Mouse (Mus musculus): ENCODE measurements around the gene Camta1. TPM values are rescaled to one million over a fixed set of nuclear protein-coding genes. Genes with fewer than 3 reads are reported as not detected.

The Camta1 gene
- polyA plus RNA-seq, 1 experiment = 7.7 TPM

- Histone ChIP-seq H3K4me1 (ENCODE audit: control insufficient read depth, insufficient read depth, low read length) (no peaks in the 10 kb centered on the region), H3K27me3 (replicated peaks; ENCODE audit: control insufficient read depth, insufficient read depth, low read length) (no peaks in the 10 kb centered on the region), H3K36me3 (ENCODE audit: control insufficient read depth, insufficient read depth, low read length) (no peaks in the 10 kb centered on the region), H3K27ac (ENCODE audit: insufficient read depth, low read depth, low read length) (no peak overlapping the region), H3K4me3 (ENCODE audit: insufficient read depth, low read depth, low read length) (no peak overlapping the region)
- no peak for DNase-seq
- 37% methylated on average over 11 of the region's 11 CpGs for WGBS
- TF ChIP-seq POLR2A (IDR thresholded peaks at IDR 0.05; ENCODE audit: low read depth, low read length) = no peak
These were observed 667.5 kb downstream of the Camta1 start for GRCm38 (mm10) chr4:151194030-151194714.

DNA sequence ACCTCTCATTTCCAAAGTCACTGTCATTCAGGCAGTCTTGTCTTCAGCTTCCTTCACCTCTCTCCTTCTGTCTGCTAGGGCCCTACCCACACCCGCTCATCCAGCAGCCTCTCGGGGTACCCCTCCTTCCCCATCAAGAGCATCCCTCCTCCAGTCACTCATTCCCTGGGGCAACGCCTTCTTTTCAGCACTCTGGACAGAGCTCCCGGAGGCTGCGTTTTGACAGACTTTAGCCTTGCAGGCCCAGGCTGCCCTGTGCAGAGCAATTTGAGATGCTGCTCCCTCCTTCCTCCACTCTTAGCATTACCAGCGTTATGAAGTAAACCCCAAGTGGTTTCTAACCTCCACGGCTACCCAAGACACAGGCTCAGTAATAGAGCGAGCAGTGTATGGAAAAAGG is 675.2 kb downstream of the Camta1 start:
- 6% methylated on average over 8 of the region's 8 CpGs for WGBS
- Histone ChIP-seq H3K27ac (ENCODE audit: insufficient read depth, low read depth, low read length) (no peak overlapping the region), H3K27me3 (replicated peaks; ENCODE audit: control insufficient read depth, insufficient read depth, low read length) (no peaks in the 10 kb centered on the region), H3K4me3 (ENCODE audit: insufficient read depth, low read depth, low read length) (no peak overlapping the region), H3K4me1 (ENCODE audit: control insufficient read depth, insufficient read depth, low read length) (no peaks in the 10 kb centered on the region), H3K36me3 (ENCODE audit: control insufficient read depth, insufficient read depth, low read length) (no peaks in the 10 kb centered on the region)
- peak; percentile 47 for DNase-seq
- TF ChIP-seq CTCF (conservative IDR thresholded peaks at IDR 0.05; ENCODE audit: insufficient read depth, insufficient read length, low read depth, low read length) = no peak
- TF ChIP-seq POLR2A (IDR thresholded peaks at IDR 0.05; ENCODE audit: low read depth, low read length) = no peak

DNA sequence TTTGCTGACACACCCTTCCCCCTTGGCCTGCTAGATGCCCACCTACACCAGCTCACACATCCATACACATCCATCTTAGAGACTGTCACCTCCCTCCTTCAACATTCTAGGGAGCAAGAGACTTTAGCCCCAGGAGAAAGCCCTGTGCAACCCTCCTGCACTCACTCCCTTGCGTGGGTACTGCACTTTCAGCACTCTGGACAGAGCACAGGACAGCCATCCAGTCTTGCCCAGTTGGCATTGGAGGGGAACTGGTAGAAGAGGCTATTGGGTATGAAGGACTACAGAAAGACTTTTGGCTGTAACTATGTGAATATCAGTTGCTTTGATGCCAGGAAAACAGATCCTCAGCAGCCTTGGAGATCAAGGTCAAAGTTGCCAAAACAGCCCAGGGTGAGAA is 675.9 kb downstream of the Camta1 start:
- Histone ChIP-seq H3K4me3 (ENCODE audit: insufficient read depth, low read depth, low read length) (no peak overlapping the region), H3K27me3 (replicated peaks; ENCODE audit: control insufficient read depth, insufficient read depth, low read length) (no peaks in the 10 kb centered on the region), H3K27ac (ENCODE audit: insufficient read depth, low read depth, low read length) (no peak overlapping the region), H3K4me1 (ENCODE audit: control insufficient read depth, insufficient read depth, low read length) (no peaks in the 10 kb centered on the region), H3K36me3 (ENCODE audit: control insufficient read depth, insufficient read depth, low read length) (no peaks in the 10 kb centered on the region)
- DNase-seq = no peak
- TF ChIP-seq POLR2A (IDR thresholded peaks at IDR 0.05; ENCODE audit: low read depth, low read length) = no peak
- no peak for TF ChIP-seq CTCF (conservative IDR thresholded peaks at IDR 0.05; ENCODE audit: insufficient read depth, insufficient read length, low read depth, low read length)
- WGBS = 19% methylated on average over 1 of the region's 1 CpGs

DNA sequence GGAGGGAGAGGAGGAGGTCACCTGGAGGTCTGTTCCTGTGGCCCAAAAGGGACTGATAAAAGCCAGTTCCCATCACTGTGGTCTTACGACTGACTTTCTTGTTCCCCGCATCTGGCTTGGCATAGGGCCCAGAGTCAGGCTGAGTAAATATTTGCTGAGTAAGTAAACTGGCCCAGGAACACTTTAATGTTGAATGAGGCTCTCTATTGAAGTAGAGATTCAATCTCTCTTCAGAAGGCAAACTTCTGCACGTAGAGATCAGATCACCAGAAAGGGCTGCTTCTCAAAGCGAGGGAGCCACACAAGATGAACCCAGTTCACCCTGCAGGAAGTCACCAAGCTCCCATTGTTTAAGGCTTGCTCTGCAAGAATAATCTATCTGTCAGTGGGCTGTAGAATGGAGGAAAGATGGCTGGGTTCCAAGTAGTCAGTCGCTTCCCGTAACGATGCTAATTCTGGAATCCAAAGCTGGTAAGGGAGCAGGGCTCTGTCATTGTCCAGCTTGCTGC is 681.2 kb downstream of the Camta1 start:
- no peak for TF ChIP-seq POLR2A (IDR thresholded peaks at IDR 0.05; ENCODE audit: low read depth, low read length)
- TF ChIP-seq CTCF (conservative IDR thresholded peaks at IDR 0.05; ENCODE audit: insufficient read depth, insufficient read length, low read depth, low read length) = no peak
- Histone ChIP-seq H3K36me3 (ENCODE audit: control insufficient read depth, insufficient read depth, low read length) (no peaks in the 10 kb centered on the region), H3K27ac (ENCODE audit: insufficient read depth, low read depth, low read length) (no peak overlapping the region), H3K27me3 (replicated peaks; ENCODE audit: control insufficient read depth, insufficient read depth, low read length) (no peaks in the 10 kb centered on the region), H3K4me3 (ENCODE audit: insufficient read depth, low read depth, low read length) (no peak overlapping the region), H3K4me1 (ENCODE audit: control insufficient read depth, insufficient read depth, low read length) (no peaks in the 10 kb centered on the region)
- WGBS = 9% methylated on average over 7 of the region's 7 CpGs
- peak; percentile 11 for DNase-seq

DNA sequence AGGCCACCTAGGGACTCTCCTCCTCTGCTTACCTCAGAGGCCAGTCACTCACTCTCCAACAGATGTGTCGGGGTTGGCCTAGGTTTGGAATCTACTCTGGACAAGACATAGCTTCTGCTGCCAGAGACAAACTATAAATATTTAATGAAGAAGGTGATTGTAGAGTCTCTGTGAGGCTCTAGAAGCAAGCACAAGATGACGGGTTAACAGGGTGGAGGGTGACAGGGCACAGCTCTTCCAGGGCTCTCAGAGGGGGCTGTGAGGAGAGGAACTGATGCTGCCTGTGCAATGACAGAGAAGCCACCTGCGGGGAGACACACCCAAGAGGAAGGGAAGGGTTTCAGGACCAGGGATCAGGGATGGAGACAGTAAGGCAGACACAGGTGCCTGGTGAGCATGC is 682.0 kb downstream of the Camta1 start:
- no peak for DNase-seq
- no peaks in the 10 kb centered on the region for H3K36me3 ChIP-seq (ENCODE audit: control insufficient read depth, insufficient read depth, low read length)
- H3K27me3 ChIP-seq (replicated peaks; ENCODE audit: control insufficient read depth, insufficient read depth, low read length) = no peaks in the 10 kb centered on the region
- H3K4me1 ChIP-seq (ENCODE audit: control insufficient read depth, insufficient read depth, low read length) = no peaks in the 10 kb centered on the region
- TF ChIP-seq CTCF (conservative IDR thresholded peaks at IDR 0.05; ENCODE audit: insufficient read depth, insufficient read length, low read depth, low read length) = no peak
- no peak for TF ChIP-seq POLR2A (IDR thresholded peaks at IDR 0.05; ENCODE audit: low read depth, low read length)
- no peak overlapping the region for H3K4me3 ChIP-seq (ENCODE audit: insufficient read depth, low read depth, low read length)
- H3K27ac ChIP-seq (ENCODE audit: insufficient read depth, low read depth, low read length) = no peak overlapping the region
- WGBS = 66% methylated on average over 3 of the region's 3 CpGs

DNA sequence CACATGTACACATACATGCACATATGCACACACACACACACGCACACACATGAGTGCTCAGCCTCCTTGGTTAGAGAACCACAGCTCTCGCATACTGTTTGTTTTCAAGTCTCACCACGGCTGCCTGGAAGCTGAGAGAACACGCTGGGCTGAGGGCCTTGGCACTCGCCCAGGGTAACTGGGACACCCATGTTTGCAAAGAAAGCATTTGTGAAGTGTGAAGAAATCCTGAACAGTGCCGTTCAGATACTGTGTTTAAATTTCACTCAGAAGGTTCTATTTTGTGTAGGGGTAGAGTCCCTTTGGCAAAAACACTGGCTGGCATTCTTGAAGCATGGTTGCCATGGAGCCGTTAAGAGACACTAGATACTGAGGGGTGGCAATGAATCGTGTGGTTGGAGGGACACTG is 682.7 kb downstream of the Camta1 start:
- 56% methylated on average over 8 of the region's 8 CpGs for WGBS
- Histone ChIP-seq H3K4me1 (ENCODE audit: control insufficient read depth, insufficient read depth, low read length) (no peaks in the 10 kb centered on the region), H3K27ac (ENCODE audit: insufficient read depth, low read depth, low read length) (no peak overlapping the region), H3K4me3 (ENCODE audit: insufficient read depth, low read depth, low read length) (no peak overlapping the region), H3K27me3 (replicated peaks; ENCODE audit: control insufficient read depth, insufficient read depth, low read length) (no peaks in the 10 kb centered on the region), H3K36me3 (ENCODE audit: control insufficient read depth, insufficient read depth, low read length) (no peaks in the 10 kb centered on the region)
- TF ChIP-seq POLR2A (IDR thresholded peaks at IDR 0.05; ENCODE audit: low read depth, low read length) (no peak), CTCF (conservative IDR thresholded peaks at IDR 0.05; ENCODE audit: insufficient read depth, insufficient read length, low read depth, low read length) (no peak)
- DNase-seq = no peak

- Histone ChIP-seq H3K27ac (ENCODE audit: insufficient read depth, low read depth, low read length) (no peak overlapping the region), H3K36me3 (ENCODE audit: control insufficient read depth, insufficient read depth, low read length) (no peaks in the 10 kb centered on the region), H3K4me3 (ENCODE audit: insufficient read depth, low read depth, low read length) (no peak overlapping the region), H3K27me3 (replicated peaks; ENCODE audit: control insufficient read depth, insufficient read depth, low read length) (no peaks in the 10 kb centered on the region), H3K4me1 (ENCODE audit: control insufficient read depth, insufficient read depth, low read length) (no peaks in the 10 kb centered on the region)
- no peak for TF ChIP-seq CTCF (conservative IDR thresholded peaks at IDR 0.05; ENCODE audit: insufficient read depth, insufficient read length, low read depth, low read length)
- TF ChIP-seq POLR2A (IDR thresholded peaks at IDR 0.05; ENCODE audit: low read depth, low read length) = no peak
- 41% methylated on average over 8 of the region's 8 CpGs for WGBS
- no peak for DNase-seq
These were observed 689.1 kb downstream of the Camta1 start for GRCm38 (mm10) chr4:151172526-151172925.
